Comparison of ENCODE assay signal across 8 mouse cellular contexts in the genomic region with DNA sequence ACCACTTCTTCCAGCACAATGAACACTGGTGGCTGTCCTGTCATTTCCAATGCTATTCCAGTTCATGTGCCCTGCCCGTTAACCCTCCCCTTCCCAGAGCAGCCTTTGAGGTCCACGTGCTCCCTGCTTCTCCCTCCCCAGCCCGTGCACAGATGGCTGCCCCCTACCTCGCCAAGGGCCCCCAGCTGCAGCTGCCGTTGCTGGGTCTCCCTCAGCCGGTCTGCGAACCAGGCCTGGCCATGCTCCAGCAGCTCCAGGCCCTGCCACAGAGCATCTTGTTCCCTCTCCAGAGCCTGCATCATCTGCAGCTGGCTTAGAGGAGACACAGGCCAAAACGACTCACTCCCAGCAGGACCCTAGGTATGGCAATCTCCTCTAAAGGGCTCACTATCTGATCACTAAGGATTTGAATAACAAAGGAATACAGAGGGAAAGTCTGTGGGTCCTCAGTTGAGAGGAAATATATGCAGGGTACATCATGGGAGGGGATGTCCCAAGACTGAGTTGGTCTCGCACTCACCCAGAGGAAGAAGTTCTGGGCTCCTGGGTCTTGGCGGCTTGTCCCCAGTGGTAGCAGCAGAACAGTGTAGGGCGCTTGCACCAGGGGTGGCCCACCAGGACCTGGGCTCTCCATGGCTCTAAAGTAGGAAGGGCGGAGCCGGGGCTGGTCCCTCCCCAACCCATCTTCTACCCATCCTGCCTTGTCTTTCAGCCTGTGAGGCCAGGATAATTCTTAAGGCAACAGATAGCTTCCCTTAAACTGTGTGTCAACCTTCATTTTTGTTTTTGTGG. TPM values are rescaled to one million over a fixed set of nuclear protein-coding genes. Genes with fewer than 3 reads are reported as not detected.
A peak's percentile ranks its signal among the peaks of the same experiment; 100 is the strongest.
DNase-seq lines count a peak whose midpoint lies in the region; ATAC-seq lines count a peak whose summit lies in the region.

A gene (minus strand): TSS at position 740 of the 792 bp plus-strand sequence.

- peak within 1 kb of the TSS; percentile 3 for H3K27ac ChIP-seq in neural tube, embryonic 14.5 days (ENCODE audit: low read depth, low read length)

- no peaks in the 10 kb centered on the region for H3K27me3 ChIP-seq in neural tube, embryonic 14.5 days (ENCODE audit: control insufficient read depth, insufficient read depth, low read length)

- WGBS in neural tube, embryonic 14.5 days: 27% methylated on average over 13 of the region's 13 CpGs

- H3K4me3 ChIP-seq in neural tube, embryonic 14.5 days (ENCODE audit: low read depth, low read length): no peak within 1 kb of the TSS

- H3K36me3 ChIP-seq in neural tube, embryonic 14.5 days (ENCODE audit: control insufficient read depth, insufficient read depth, low read length): no peaks in the 10 kb centered on the region

- intact Hi-C loops in left cerebral cortex, postnatal 4 days (cut with DNase I): no loop called here

- DNase-seq in cerebellum, adult 11-12 months: peak; percentile 49
- DNase-seq in cerebellum, adult 11 months: no peak
- peak; percentile 46 for DNase-seq in right cerebral cortex, adult 18-20 months
- DNase-seq in right cerebral cortex, adult 2 months (ENCODE audit: low spot score in 2 of 2): no peak
- peak; percentile 68 for DNase-seq in gastrocnemius, postnatal 25 days
- peak; percentile 96 for DNase-seq in left cerebral cortex, postnatal 4 days
- no peak for DNase-seq in urinary bladder, adult 2 months (ENCODE audit: low spot score)

- no peaks in the 10 kb centered on the region for H3K9me3 ChIP-seq in neural tube, embryonic 14.5 days (ENCODE audit: control insufficient read depth, low read length)

- ATAC-seq in neural tube, embryonic 14.5 days (ENCODE audit: low read depth): peak; percentile 71; the same call in 1 of the 2 replicates

- H3K9ac ChIP-seq in neural tube, embryonic 14.5 days (replicated peaks; ENCODE audit: low read depth, low read length): peak within 1 kb of the TSS; percentile 21; the same call in 1 of the 2 replicates

- H3K4me1 ChIP-seq in neural tube, embryonic 14.5 days (ENCODE audit: control insufficient read depth, insufficient read depth, low read length): 0 out of 2 replicates have a peak, but pooled peaks cover 2% of the 10 kb centered on the region

- H3K4me2 ChIP-seq in neural tube, embryonic 14.5 days (ENCODE audit: low read depth, low read length): no peak within 1 kb of the TSS; the same call in 1 of the 2 replicates

RNA-seq across cellular contexts. Expression of the gene that starts here (rescaled TPM):
- under 1 TPM in 1 of 2 experiments, not detected in 1; 0.31 TPM for total RNA-seq in gastrocnemius, postnatal 25 days (2021)
- total RNA-seq in left cerebral cortex, postnatal 4 days (2021): under 1 TPM; 0.98 to 0.99 TPM
- 2.1 and 2.2 TPM in 2 replicates for polyA plus RNA-seq in neural tube, embryonic 14.5 days (2014; fragmentation: Nextera tagmentation; extraction: Ambion mirVana)
- 0.77 and 0.81 TPM in 2 replicates for polyA plus RNA-seq in urinary bladder, adult 2 months (2012; rRNA removed)

Comparison
In these comparisons a context has a peak if more than half of its experiments do, and no peak if none do; other contexts are left out.
1. DNase-seq: peak in cerebellum, adult 11-12 months (single experiment) and right cerebral cortex, adult 18-20 months (single experiment); none in cerebellum, adult 11 months (single experiment), right cerebral cortex, adult 2 months (0 of 2) and urinary bladder, adult 2 months (single experiment).
2. Peak in DNase-seq in gastrocnemius, postnatal 25 days; RNA of the gene not detected or under 1 TPM.
3. Peak in DNase-seq in left cerebral cortex, postnatal 4 days; RNA of the gene not detected or under 1 TPM.